Mouse (Mus musculus): ENCODE measurements around the gene Fgf4. TPM values are rescaled to one million over a fixed set of nuclear protein-coding genes. Genes with fewer than 3 reads are reported as not detected.

Fgf4 gene
- polyA plus RNA-seq, 1 experiment from 2014 or later = not detected

DNA sequence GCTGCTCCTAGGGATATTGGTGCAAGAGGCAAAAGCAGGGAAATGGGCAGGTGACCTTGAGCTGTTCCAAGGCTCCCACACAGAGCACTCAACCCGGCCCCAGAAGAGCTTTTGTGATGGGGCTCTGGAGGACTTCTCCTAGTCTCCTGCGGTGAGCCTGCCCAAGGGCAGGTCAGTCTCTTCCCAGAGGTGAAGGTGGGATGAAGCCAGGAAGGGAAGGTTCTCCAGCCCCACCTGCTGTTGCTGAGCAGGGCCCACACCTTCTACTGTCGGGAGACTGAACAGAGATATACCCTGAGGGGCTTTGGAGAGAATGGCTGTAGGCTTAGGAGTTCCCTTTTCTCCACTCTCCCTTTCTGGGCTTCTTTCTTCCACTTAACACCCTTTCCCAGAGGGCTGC, 4.2 kb downstream of the Fgf4 start:
- DNase-seq (ENCODE audit: low read depth, low spot score) (no peak), ATAC-seq (no peak)
- POLR2A ChIA-PET = no interaction called here
- CTCF ChIA-PET = no interaction called here
- in situ Hi-C loops (cut with MboI; ENCODE audit: low pct_unique_long_range_greater_than_20kb) = no loop called here
- no peak for TF ChIP-seq CTCF (IDR thresholded peaks at IDR 0.05)
- peaks cover 8% of the 10 kb centered on the region for H3K27me3 ChIP-seq

GRCm38 (mm10) chr7:144854966-144855365, 7.8 kb downstream of the Fgf4 start:
- no peak for TF ChIP-seq CTCF (IDR thresholded peaks at IDR 0.05)
- CTCF ChIA-PET = interaction anchor here (1.4 kb wide), 1 partner anchor 42 kb away, joined by 3 read pairs; no protein-coding TSS in a partner anchor
- POLR2A ChIA-PET = no interaction called here
- H3K27me3 ChIP-seq = peaks cover 17% of the 10 kb centered on the region
- DNase-seq (ENCODE audit: low read depth, low spot score) (no peak), ATAC-seq (no peak)
- in situ Hi-C loops (cut with MboI; ENCODE audit: low pct_unique_long_range_greater_than_20kb) = no loop called here

- H3K27me3 ChIP-seq = peaks cover 37% of the 10 kb centered on the region
- ATAC-seq = no peak
- no peak for DNase-seq (ENCODE audit: low read depth, low spot score)
- ChIA-PET CTCF (interaction anchor here (1.2 kb wide), 1 partner anchor 62 kb away, joined by 4 read pairs; no protein-coding TSS in a partner anchor), POLR2A (no interaction called here)
- TF ChIP-seq CTCF (IDR thresholded peaks at IDR 0.05) = no peak
- in situ Hi-C loops (cut with MboI; ENCODE audit: low pct_unique_long_range_greater_than_20kb) = no loop called here
These were observed 10.0 kb downstream of the Fgf4 start for GRCm38 (mm10) chr7:144857158-144857557.

GRCm38 (mm10) chr7:144857826-144858342, 10.7 kb downstream of the Fgf4 start:
- ATAC-seq = no peak
- in situ Hi-C loops (cut with MboI; ENCODE audit: low pct_unique_long_range_greater_than_20kb) = no loop called here
- ChIA-PET POLR2A (no interaction called here), CTCF (no interaction called here)
- H3K27me3 ChIP-seq = peaks cover 43% of the 10 kb centered on the region
- no peak for DNase-seq (ENCODE audit: low read depth, low spot score)
- TF ChIP-seq CTCF (IDR thresholded peaks at IDR 0.05) = no peak

DNA sequence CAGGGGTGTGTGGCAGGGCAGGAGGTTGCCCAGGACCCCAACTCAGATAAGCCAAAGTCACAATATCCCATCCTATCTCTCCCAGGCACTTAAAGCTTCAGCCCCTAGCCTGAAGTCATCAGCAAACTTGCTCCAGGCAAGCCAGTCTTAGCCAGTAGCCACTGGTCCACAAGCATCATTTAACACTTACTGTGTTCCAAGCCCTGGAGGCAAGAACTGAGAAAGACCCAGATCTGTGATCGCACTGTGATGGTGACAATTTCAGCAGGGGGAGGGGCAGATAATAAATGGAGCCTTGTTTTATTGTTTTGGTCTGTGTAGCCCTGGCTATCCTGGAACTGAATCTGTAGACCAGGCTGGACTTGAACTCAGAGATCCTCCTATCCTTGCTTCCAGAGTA, 11.5 kb downstream of the Fgf4 start:
- peaks cover 50% of the 10 kb centered on the region for H3K27me3 ChIP-seq
- ChIA-PET CTCF (no interaction called here), POLR2A (no interaction called here)
- TF ChIP-seq CTCF (IDR thresholded peaks at IDR 0.05) = no peak
- ATAC-seq (no peak), DNase-seq (ENCODE audit: low read depth, low spot score) (no peak)
- in situ Hi-C loops (cut with MboI; ENCODE audit: low pct_unique_long_range_greater_than_20kb) = no loop called here

DNA sequence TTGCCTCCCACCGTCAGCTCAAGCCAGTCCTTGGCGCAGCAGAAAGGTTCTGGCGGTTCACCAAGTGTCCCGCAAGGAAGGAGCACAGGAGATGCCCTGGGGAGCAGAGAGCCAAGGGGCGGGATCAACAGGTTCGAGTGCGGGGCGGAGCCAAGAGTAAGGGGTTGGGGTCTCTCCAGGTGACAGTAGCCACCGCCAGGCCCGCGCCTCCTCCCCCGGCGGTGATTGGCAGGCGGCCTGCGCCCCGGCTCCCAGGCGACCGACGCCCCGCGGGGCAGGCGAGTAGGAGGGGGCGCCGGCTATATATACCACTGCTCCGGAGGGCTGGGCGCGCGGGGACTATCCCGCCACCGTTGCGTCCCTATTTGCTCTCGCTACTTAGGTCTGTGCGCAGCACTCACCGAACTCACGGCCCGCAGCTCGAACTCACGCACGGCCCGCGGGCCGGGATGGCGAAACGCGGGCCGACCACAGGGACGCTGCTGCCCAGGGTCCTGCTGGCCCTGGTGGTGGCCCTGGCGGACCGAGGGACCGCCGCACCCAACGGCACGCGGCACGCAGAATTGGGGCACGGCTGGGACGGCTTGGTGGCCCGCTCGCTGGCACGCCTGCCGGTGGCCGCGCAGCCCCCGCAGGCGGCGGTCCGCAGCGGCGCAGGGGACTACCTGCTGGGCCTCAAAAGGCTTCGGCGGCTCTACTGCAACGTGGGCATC, 14.0 kb downstream of the Fgf4 start:
- in situ Hi-C loops (cut with MboI; ENCODE audit: low pct_unique_long_range_greater_than_20kb) = no loop called here
- no peak for ATAC-seq
- POLR2A ChIA-PET = no interaction called here
- peaks cover 51% of the 10 kb centered on the region for H3K27me3 ChIP-seq
- no peak for TF ChIP-seq CTCF (IDR thresholded peaks at IDR 0.05)
- DNase-seq (ENCODE audit: low read depth, low spot score) = no peak
- CTCF ChIA-PET = no interaction called here

DNA sequence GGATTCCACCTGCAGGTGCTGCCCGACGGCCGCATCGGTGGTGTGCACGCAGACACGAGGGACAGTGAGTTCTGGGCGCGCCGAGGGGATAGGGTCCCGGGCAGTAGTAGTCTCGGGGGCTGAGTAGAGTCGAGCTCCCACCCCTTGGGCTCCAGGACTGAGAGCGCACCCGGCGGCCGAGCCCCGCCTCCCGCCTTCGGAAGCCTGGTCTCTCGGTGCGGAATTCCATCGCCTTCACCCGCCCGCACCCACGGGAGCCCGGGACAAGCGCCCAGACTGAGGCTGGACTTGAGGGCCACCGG, 14.6 kb downstream of the Fgf4 start:
- POLR2A ChIA-PET = no interaction called here
- DNase-seq (ENCODE audit: low read depth, low spot score) = no peak
- TF ChIP-seq CTCF (IDR thresholded peaks at IDR 0.05) = no peak
- CTCF ChIA-PET = no interaction called here
- no peak for ATAC-seq
- in situ Hi-C loops (cut with MboI; ENCODE audit: low pct_unique_long_range_greater_than_20kb) = no loop called here
- peaks cover 51% of the 10 kb centered on the region for H3K27me3 ChIP-seq

- DNase-seq (ENCODE audit: low read depth, low spot score) = no peak
- peaks cover 52% of the 10 kb centered on the region for H3K27me3 ChIP-seq
- in situ Hi-C loops (cut with MboI; ENCODE audit: low pct_unique_long_range_greater_than_20kb) = no loop called here
These were observed 15.0 kb downstream of the Fgf4 start for GRCm38 (mm10) chr7:144862126-144862525.

DNA sequence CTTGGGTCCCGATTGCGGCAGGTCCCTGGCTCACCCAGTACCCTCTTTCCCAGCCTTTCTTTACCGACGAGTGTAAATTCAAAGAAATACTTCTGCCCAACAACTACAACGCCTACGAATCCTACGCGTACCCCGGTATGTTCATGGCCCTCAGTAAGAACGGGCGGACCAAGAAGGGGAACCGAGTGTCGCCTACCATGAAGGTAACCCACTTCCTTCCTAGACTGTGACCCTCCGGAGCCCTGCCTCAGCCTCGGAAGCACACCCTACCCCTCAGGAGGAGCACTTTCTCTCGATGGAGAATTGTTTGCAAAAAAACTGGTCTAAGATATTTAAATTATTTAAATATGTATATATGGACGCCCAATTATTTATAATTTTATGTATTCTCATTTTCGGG, 15.5 kb downstream of the Fgf4 start:
- DNase-seq (ENCODE audit: low read depth, low spot score) (no peak), ATAC-seq (no peak)
- CTCF ChIA-PET = no interaction called here
- H3K27me3 ChIP-seq = peaks cover 58% of the 10 kb centered on the region
- no peak for TF ChIP-seq CTCF (IDR thresholded peaks at IDR 0.05)
- POLR2A ChIA-PET = no interaction called here
- in situ Hi-C loops (cut with MboI; ENCODE audit: low pct_unique_long_range_greater_than_20kb) = no loop called here

More at GRCm38 (mm10) chr7:144862126-144862525, 15.0 kb downstream of the Fgf4 start:
- ATAC-seq = no peak
- CTCF ChIA-PET = no interaction called here
- TF ChIP-seq CTCF (IDR thresholded peaks at IDR 0.05) = no peak
- POLR2A ChIA-PET = no interaction called here

- in situ Hi-C loops (cut with MboI; ENCODE audit: low pct_unique_long_range_greater_than_20kb) = no loop called here
- H3K27me3 ChIP-seq = peaks cover 58% of the 10 kb centered on the region
- DNase-seq (ENCODE audit: low read depth, low spot score) (no peak), ATAC-seq (no peak)
- ChIA-PET POLR2A (no interaction called here), CTCF (interaction anchor here (0.6 kb wide), 1 partner anchor 276 kb away, joined by 3 read pairs; no protein-coding TSS in a partner anchor)
- TF ChIP-seq CTCF (IDR thresholded peaks at IDR 0.05) = no peak
These were observed 16.0 kb downstream of the Fgf4 start for GRCm38 (mm10) chr7:144863196-144863595.

DNA sequence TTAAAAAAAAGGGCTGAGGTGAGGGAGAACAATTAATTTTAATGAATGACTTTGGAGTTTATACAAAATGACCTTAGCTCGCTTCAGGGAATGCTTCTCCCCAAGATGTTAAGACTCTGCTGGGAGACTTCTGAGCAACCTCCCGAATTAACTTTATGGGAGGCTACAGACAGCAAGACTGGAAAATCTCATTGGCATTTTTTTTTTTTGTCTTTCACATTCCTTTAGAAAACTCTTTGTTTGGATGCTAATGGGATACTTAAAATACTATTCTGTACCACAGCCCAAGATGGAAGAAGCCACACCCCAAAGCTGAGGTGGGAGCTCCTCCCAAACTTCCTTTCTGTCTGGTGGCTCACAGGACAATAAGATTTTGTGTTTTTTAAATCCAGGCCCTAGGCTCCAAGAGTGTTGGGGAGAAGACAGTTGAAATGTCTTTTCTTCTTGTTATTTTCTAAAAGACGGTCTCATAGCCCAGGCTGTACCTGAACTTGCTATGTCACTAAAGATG, 17.0 kb downstream of the Fgf4 start:
- CTCF ChIA-PET = no interaction called here
- no peak for DNase-seq (ENCODE audit: low read depth, low spot score)
- no peak for TF ChIP-seq CTCF (IDR thresholded peaks at IDR 0.05)
- in situ Hi-C loops (cut with MboI; ENCODE audit: low pct_unique_long_range_greater_than_20kb) = no loop called here
- peaks cover 51% of the 10 kb centered on the region for H3K27me3 ChIP-seq
- POLR2A ChIA-PET = no interaction called here
- ATAC-seq = no peak
